Mouse (Mus musculus) heart, adult 2 months (tissue): Measurements from ENCODE around the gene Adgrg3. TPM values are rescaled to one million over a fixed set of nuclear protein-coding genes. Genes with fewer than 3 reads are reported as not detected.

ENCODE experiments used
- DNase-seq, 2 experiments: peaks; one replicate each; pipeline ENCODE4 v3.0.0; 2021
- H3K27ac ChIP-seq: fragments of 200-600 bp; 2 replicates; pipeline ENCODE4 v1.8.1; 2022
- H3K27me3 ChIP-seq: fragments of 200-500 bp; 2 replicates; pipeline ENCODE4 v1.6.1; 2012; ENCODE audit warnings: mild to moderate bottlenecking, low read length, inconsistent platforms, mixed read lengths; ENCODE audit not compliant: control insufficient read depth, insufficient read depth
- H3K36me3 ChIP-seq: fragments of 200-500 bp; 2 replicates; pipeline ENCODE4 v1.6.1; 2012; ENCODE audit warnings: low read length, inconsistent platforms; ENCODE audit not compliant: control insufficient read depth, insufficient read depth
- H3K4me1 ChIP-seq: fragments of 200-500 bp; 2 replicates; pipeline ENCODE4 v1.6.1; 2011; ENCODE audit warnings: low read length; ENCODE audit not compliant: control insufficient read depth, insufficient read depth
- H3K4me3 ChIP-seq: fragments of 200-600 bp; 2 replicates; pipeline ENCODE4 v1.8.1; 2022
- H3K79me2 ChIP-seq: fragments of 200-500 bp; replicated peaks from 2 replicates; pipeline ENCODE4 v1.6.1; 2012; ENCODE audit warnings: mild to moderate bottlenecking, inconsistent platforms, low read length, moderate library complexity, mixed read lengths; ENCODE audit not compliant: control insufficient read depth, insufficient read depth
- H3K9ac ChIP-seq: fragments of 200-500 bp; 2 replicates; pipeline ENCODE4 v1.6.1; 2012; ENCODE audit warnings: low read depth, mild to moderate bottlenecking, control low read depth, inconsistent platforms, low read length, mixed read lengths
- CTCF ChIP-seq: fragments of 200-600 bp; IDR thresholded peaks from 2 replicates; pipeline ENCODE4 v1.8.1; 2022; ENCODE audit warnings: antibody characterized with exemption, mild to moderate bottlenecking, moderate library complexity
- EP300 ChIP-seq: fragments of 200-500 bp; IDR thresholded peaks from 2 replicates; pipeline ENCODE4 v1.6.1; 2011; ENCODE audit warnings: low read depth, low read length, control low read depth; ENCODE audit not compliant: insufficient read depth
- POLR2A ChIP-seq: fragments of 200-500 bp; IDR thresholded peaks from 2 replicates; pipeline ENCODE4 v1.6.1; 2011; ENCODE audit warnings: mild to moderate bottlenecking, low read depth, low read length, control low read depth; ENCODE audit not compliant: insufficient read depth
- WGBS: fragments of 180-500 bp; shearing (Covaris S2); methylation state at CpG from one replicate; pipeline ENCODE4 v1.1.7; 2018; 5-methylcytosine and 5-hydroxymethylcytosine counted together
- intact Hi-C: fragments of 180-260 bp; cut with DNase I; formaldehyde crosslinking; loops from one replicate; pipeline ENCODE4 v1.15.1; 2025
- polyA plus RNA-seq: library from polyadenylated mRNA; depleted of rRNA; stranded (reverse); fragments of >200 nt; gene quantifications from 2 replicates; pipeline ENCODE4 v1.2.3, GENCODE M21; 2012
- total RNA-seq, 2 experiments: library from RNA; stranded (reverse); gene quantifications; 2 replicates each; pipeline ENCODE4 v1.2.3; 2021

Adgrg3 gene
- total and polyA plus RNA-seq, 3 experiments, result 1.3 to 4.3 (median 2.5) TPM

GRCm38 (mm10) chr8:94990598-94991453 is 26.7 kb upstream of the Adgrg3 start:
- Histone ChIP-seq H3K36me3 (no peaks in the 10 kb centered on the region), H3K4me3 (no peak overlapping the region), H3K27ac (peak overlapping the region; percentile 93), H3K27me3 (no peaks in the 10 kb centered on the region), H3K79me2 (no peaks in the 10 kb centered on the region), H3K9ac (no peak overlapping the region), H3K4me1 (peaks cover 26% of the 10 kb centered on the region)
- intact Hi-C loops, result no loop called here
- WGBS, result 70% methylated on average over 11 of the region's 11 CpGs
- no peak for DNase-seq
- no peak for TF ChIP-seq CTCF
- no peak for TF ChIP-seq EP300

DNA sequence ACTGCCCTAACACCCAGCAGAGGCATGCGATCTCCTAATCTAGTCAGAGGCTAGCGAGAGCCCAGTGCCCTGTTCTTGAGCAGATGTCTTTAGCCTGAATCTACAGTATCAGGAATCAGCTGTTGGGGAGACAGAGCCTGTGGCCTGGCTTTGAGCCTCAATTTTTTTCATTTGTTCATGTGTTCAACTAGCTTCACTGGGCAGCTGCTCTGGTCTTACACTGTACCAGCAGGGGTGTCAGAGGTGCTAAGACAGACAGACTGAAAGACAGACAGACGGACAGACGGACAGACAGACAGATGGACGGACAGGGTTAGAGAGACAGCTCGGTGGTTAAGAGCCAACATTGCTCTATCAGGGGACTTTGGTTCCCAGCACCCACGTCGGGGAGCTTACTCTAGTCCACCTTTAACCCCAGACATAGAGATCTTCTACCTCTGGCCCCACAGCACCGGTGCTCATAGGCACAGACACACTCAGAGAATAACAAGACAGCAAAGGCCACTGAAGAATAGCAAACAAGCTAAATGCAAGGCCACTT is 26.0 kb upstream of the Adgrg3 start:
- no peak overlapping the region for H3K9ac ChIP-seq
- H3K36me3 ChIP-seq, result no peaks in the 10 kb centered on the region
- DNase-seq, result no peak
- H3K79me2 ChIP-seq, result no peaks in the 10 kb centered on the region
- peaks cover 26% of the 10 kb centered on the region for H3K4me1 ChIP-seq
- peak overlapping the region; percentile 93 for H3K27ac ChIP-seq
- 73% methylated on average over 9 of the region's 9 CpGs for WGBS
- H3K27me3 ChIP-seq, result no peaks in the 10 kb centered on the region
- H3K4me3 ChIP-seq, result no peak overlapping the region
- intact Hi-C loops, result no loop called here
- no peak for TF ChIP-seq POLR2A
- no peak for TF ChIP-seq EP300
- no peak for TF ChIP-seq CTCF

GRCm38 (mm10) chr8:94992010-94992409 is 25.5 kb upstream of the Adgrg3 start:
- no peak for TF ChIP-seq POLR2A
- H3K27me3 ChIP-seq, result no peaks in the 10 kb centered on the region
- peak overlapping the region; percentile 93 for H3K27ac ChIP-seq
- intact Hi-C loops, result no loop called here
- H3K79me2 ChIP-seq, result no peaks in the 10 kb centered on the region
- H3K4me1 ChIP-seq, result peaks cover 27% of the 10 kb centered on the region
- H3K9ac ChIP-seq, result peak overlapping the region; percentile 18; the same call in 1 of the 2 replicates
- 83% methylated on average over 4 of the region's 4 CpGs for WGBS
- peak overlapping the region; percentile 8; the same call in 1 of the 2 replicates for H3K4me3 ChIP-seq
- no peak for DNase-seq
- no peaks in the 10 kb centered on the region for H3K36me3 ChIP-seq

DNA sequence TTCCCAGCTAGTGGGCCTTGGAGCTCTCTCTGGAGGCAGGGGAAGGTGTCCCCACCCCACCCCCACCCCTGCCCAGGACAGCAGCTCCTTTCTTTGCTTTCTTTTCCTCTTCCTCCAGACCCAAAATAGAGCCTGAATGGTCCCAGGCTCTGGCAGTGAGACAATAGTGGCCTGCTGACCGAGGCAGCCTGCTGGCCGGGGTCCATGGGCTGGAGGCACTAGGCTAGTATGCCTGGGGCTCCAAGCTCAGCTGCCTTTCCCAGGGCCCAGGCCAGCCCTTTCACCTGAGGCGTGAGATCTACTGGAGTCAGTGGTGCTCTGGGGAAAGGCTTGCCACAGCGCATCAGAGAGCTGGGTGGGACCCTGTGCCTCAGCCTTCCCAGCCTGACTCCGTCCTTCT is 25.0 kb upstream of the Adgrg3 start:
- Histone ChIP-seq H3K4me1 (peaks cover 31% of the 10 kb centered on the region), H3K27ac (peak overlapping the region; percentile 93), H3K36me3 (no peaks in the 10 kb centered on the region), H3K79me2 (no peaks in the 10 kb centered on the region), H3K27me3 (no peaks in the 10 kb centered on the region), H3K4me3 (peak overlapping the region; percentile 38), H3K9ac (peak overlapping the region; percentile 61)
- peak; percentile 77 for TF ChIP-seq POLR2A
- TF ChIP-seq EP300, result peak; percentile 53; the same call in 1 of the 2 replicates
- no peak for TF ChIP-seq CTCF
- DNase-seq, result peak; percentile 82 to 86
- WGBS, result 30% methylated on average over 5 of the region's 5 CpGs
- intact Hi-C loops, result no loop called here

- TF ChIP-seq CTCF (no peak), POLR2A (no peak), EP300 (no peak)
- Histone ChIP-seq H3K4me1 (peaks cover 37% of the 10 kb centered on the region), H3K9ac (peak overlapping the region; percentile 61), H3K4me3 (peak overlapping the region; percentile 38), H3K36me3 (no peaks in the 10 kb centered on the region), H3K27me3 (no peaks in the 10 kb centered on the region), H3K27ac (peak overlapping the region; percentile 93), H3K79me2 (no peaks in the 10 kb centered on the region)
- DNase-seq, result no peak
- WGBS, result 56% methylated on average over 9 of the region's 9 CpGs
- intact Hi-C loops, result no loop called here
Measured at GRCm38 (mm10) chr8:94992996-94993724, 24.3 kb upstream of the Adgrg3 start.

DNA sequence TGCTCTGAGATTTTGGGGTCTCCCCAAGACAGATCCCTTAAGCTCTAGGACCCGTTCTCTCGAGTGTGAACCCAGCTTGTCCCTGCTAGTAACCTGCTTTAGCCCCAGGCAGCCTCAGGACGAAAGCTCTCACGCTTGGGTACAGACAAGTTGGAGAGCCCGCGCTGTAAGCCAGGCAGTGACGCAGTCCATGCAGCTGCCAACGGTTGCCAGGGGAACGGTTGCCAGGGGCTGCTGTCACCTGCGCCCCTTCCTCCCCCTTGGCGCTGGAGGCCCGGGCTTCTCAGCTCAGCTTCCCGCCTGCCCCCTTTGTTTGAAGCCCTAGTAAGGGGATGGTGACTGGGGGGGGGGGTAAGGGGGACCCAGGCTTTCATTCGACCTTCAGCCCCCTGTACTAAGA is 23.5 kb upstream of the Adgrg3 start:
- 14% methylated on average over 14 of the region's 14 CpGs for WGBS
- H3K36me3 ChIP-seq, result no peaks in the 10 kb centered on the region
- no peak for TF ChIP-seq EP300
- TF ChIP-seq CTCF, result no peak
- no peak for TF ChIP-seq POLR2A
- peak overlapping the region; percentile 93 for H3K27ac ChIP-seq
- peaks cover 37% of the 10 kb centered on the region for H3K4me1 ChIP-seq
- peak; percentile 57 to 60 for DNase-seq
- H3K79me2 ChIP-seq, result no peaks in the 10 kb centered on the region
- H3K4me3 ChIP-seq, result peak overlapping the region; percentile 38
- no peaks in the 10 kb centered on the region for H3K27me3 ChIP-seq
- intact Hi-C loops, result no loop called here
- peak overlapping the region; percentile 61 for H3K9ac ChIP-seq
